ENCODE assay signal across 16 mouse cellular contexts in the genomic region with DNA sequence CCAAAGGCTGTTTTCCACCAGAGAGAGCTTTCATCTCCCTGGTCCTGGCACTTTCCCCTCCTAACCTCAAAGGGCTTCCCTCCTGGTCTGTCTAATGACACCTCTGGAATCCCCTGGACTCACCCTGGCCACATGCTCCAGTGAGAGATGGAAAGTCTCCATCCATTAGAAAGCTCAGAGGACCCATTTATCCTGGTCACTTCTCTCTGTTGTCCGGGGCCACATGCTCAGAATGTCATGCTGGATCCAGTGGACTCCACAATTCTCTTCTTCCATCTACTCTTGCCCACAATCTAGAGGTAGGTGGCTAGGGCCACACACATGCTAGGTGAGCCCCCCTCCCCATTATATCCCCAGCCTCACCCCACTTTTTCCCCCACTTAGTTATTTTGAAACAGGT. TPM values are rescaled to one million over a fixed set of nuclear protein-coding genes. Genes with fewer than 3 reads are reported as not detected.
"Had no signal": no experiment of that assay in that cellular context is flagged by ENCODE, and none has a peak within 500 bp of the region (broad histone marks: within the 10 kb centered on the region; RNA-seq: fewer than 3 reads in every experiment).

No protein-coding gene starts in this region.

- H3K4me2 ChIP-seq: neural tube, embryonic 15.5 days; stomach, embryonic 15.5 days had no signal

- H3K9ac ChIP-seq: neural tube, embryonic 15.5 days; stomach, embryonic 15.5 days had no signal

- H3K4me1 ChIP-seq: neural tube, embryonic 15.5 days; stomach, embryonic 15.5 days had no signal

- H3K4me3 ChIP-seq: neural tube, embryonic 15.5 days; stomach, embryonic 15.5 days had no signal

- H3K36me3 ChIP-seq: neural tube, embryonic 15.5 days; stomach, embryonic 15.5 days had no signal

- H3K27ac ChIP-seq: neural tube, embryonic 15.5 days; stomach, embryonic 15.5 days; stomach, postnatal 0 days had no signal

- H3K9me3 ChIP-seq: neural tube, embryonic 15.5 days; stomach, embryonic 15.5 days had no signal

- H3K27me3 ChIP-seq: neural tube, embryonic 15.5 days; stomach, embryonic 15.5 days had no signal

- DNase-seq: retina, postnatal 1 day; right cerebral cortex, adult 18-20 months; right cerebral cortex, postnatal 14 days; right cerebral cortex, postnatal 25 days; right cerebral cortex, postnatal 4 days; spleen, adult 18-20 months; thymus, adult 18-20 months; thymus, adult 2 months; thymus, postnatal 14 days; thymus, postnatal 25 days; thymus, postnatal 36 days; thymus, postnatal 4 days had no signal

RNA-seq across cellular contexts. Expression of a gene that starts 11.8 kb away (rescaled TPM):
- total RNA-seq: neutrophil, adult 5-6 weeks had no signal
